Mouse (Mus musculus) midbrain, embryonic 12.5 days (tissue): ENCODE measurements around the gene Pqlc3. TPM values are rescaled to one million over a fixed set of nuclear protein-coding genes. Genes with fewer than 3 reads are reported as not detected.

Experiments
- polyA plus RNA-seq: library from polyadenylated mRNA; unstranded; fragments of >200 nt; fragmentation: Nextera tagmentation; extraction: Ambion mirVana; gene quantifications from 2 replicates; pipeline ENCODE4 v1.2.1, GENCODE M21; 2016

Pqlc3 gene
- polyA plus RNA-seq, 1 experiment from 2014 or later: 3.0 TPM

Other genes starting within 250 kb of the Pqlc3 start
- gene Greb1, start 199.5 kb downstream of the Pqlc3 start, polyA plus RNA-seq: 7.0 and 9.8 TPM in 2 replicates
- 77.6 and 83.8 TPM in 2 replicates for gene E2f6, start 189.4 kb downstream of the Pqlc3 start, polyA plus RNA-seq
- gene Rock2, start 105.5 kb downstream of the Pqlc3 start, polyA plus RNA-seq: 20.5 and 22.6 TPM in 2 replicates
- 0.45 and 0.93 TPM in 2 replicates for gene 2410004P03Rik, start 11.3 kb upstream of the Pqlc3 start, polyA plus RNA-seq
- 1.3 and 1.4 TPM in 2 replicates for gene Kcnf1, start 176.5 kb upstream of the Pqlc3 start, polyA plus RNA-seq